Mouse (Mus musculus) midbrain, embryonic 15.5 days (tissue): ENCODE results near the gene Tbc1d10b. TPM values are rescaled to one million over a fixed set of nuclear protein-coding genes. Genes with fewer than 3 reads are reported as not detected.

ENCODE experiments used
- ATAC-seq: fragments of 200-750 bp; cut with Nextera tagmentation; replicated peaks from 2 replicates; pipeline ENCODE4 v1.8.0; 2017; ENCODE audit warnings: moderate TSS enrichment
- H3K27ac ChIP-seq: fragments of 300-500 bp; sonication (generic); 2 replicates; pipeline ENCODE4 v1.5.1; 2015; ENCODE audit warnings: mild to moderate bottlenecking, inconsistent platforms
- H3K27me3 ChIP-seq: fragments of 300-500 bp; sonication (generic); replicated peaks from 2 replicates; pipeline ENCODE4 v1.6.1; 2015; ENCODE audit warnings: inconsistent platforms
- H3K36me3 ChIP-seq: fragments of 300-500 bp; sonication (generic); replicated peaks from 2 replicates; pipeline ENCODE4 v1.6.1; 2015; ENCODE audit warnings: inconsistent platforms
- H3K4me1 ChIP-seq: fragments of 300-500 bp; sonication (generic); 2 replicates; pipeline ENCODE4 v1.6.1; 2015; ENCODE audit warnings: inconsistent platforms
- H3K4me2 ChIP-seq: fragments of 300-500 bp; sonication (generic); 2 replicates; pipeline ENCODE4 v1.6.1; 2015; ENCODE audit warnings: inconsistent platforms, mild to moderate bottlenecking, moderate library complexity
- H3K4me3 ChIP-seq: fragments of 300-500 bp; sonication (generic); 2 replicates; pipeline ENCODE4 v1.5.1; 2015; ENCODE audit warnings: mild to moderate bottlenecking, inconsistent platforms
- H3K9ac ChIP-seq: fragments of 300-500 bp; sonication (generic); 2 replicates; pipeline ENCODE4 v1.6.1; 2015; ENCODE audit warnings: mild to moderate bottlenecking, inconsistent platforms
- H3K9me3 ChIP-seq: fragments of 300-500 bp; sonication (generic); 2 replicates; pipeline ENCODE4 v1.6.1; 2016; ENCODE audit warnings: inconsistent platforms
- WGBS: fragments of 180-500 bp; shearing (Covaris S2); methylation state at CpG from one replicate; pipeline ENCODE4 v1.1.7; 2015; ENCODE audit warnings: mixed read lengths; 5-methylcytosine and 5-hydroxymethylcytosine counted together
- polyA plus RNA-seq: library from polyadenylated mRNA; unstranded; fragments of >200 nt; fragmentation: Nextera tagmentation; extraction: Ambion mirVana; gene quantifications from 2 replicates; pipeline ENCODE4 v1.2.1, GENCODE M21; 2015

Tbc1d10b gene
- polyA plus RNA-seq, 1 experiment from 2014 or later: 44.8 TPM

- 94% methylated on average over 2 of the region's 2 CpGs for WGBS
- H3K4me1 ChIP-seq: peaks cover 38% of the 10 kb centered on the region
- no peaks in the 10 kb centered on the region for H3K9me3 ChIP-seq
Observed at GRCm38 (mm10) chr7:127234777-127235176, 26.5 kb upstream of the Tbc1d10b start.

DNA sequence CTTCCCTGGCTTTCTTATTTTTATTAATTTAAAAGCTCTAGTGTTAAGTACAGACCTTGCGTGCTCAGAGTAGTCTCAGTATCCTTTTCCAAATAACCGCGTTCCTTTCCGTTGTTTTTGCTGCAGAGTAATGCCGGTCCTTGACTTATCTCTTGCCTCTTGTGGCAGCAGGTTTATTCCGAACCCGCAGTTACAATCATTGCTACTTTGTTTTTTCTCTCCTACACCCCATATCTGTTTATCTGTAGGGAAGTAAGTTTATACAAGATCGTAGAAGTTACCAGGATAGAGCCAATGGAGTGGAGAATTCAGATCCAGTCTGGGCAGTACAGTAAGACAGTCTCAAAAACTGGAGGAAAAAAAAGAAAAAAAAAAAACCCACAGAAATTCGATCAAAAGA, 25.5 kb upstream of the Tbc1d10b start:
- peaks cover 40% of the 10 kb centered on the region for H3K4me1 ChIP-seq
- H3K4me3 ChIP-seq: peak overlapping the region; percentile 97
- ATAC-seq: no peak
- H3K36me3 ChIP-seq: peaks cover 36% of the 10 kb centered on the region
- H3K4me2 ChIP-seq: peak overlapping the region; percentile 62
- no peaks in the 10 kb centered on the region for H3K27me3 ChIP-seq
- peak overlapping the region; percentile 99 for H3K27ac ChIP-seq
- peak overlapping the region; percentile 99 for H3K9ac ChIP-seq
- 9% methylated on average over 9 of the region's 9 CpGs for WGBS
- H3K9me3 ChIP-seq: no peaks in the 10 kb centered on the region

More at GRCm38 (mm10) chr7:127234777-127235176, 26.5 kb upstream of the Tbc1d10b start:
- no peak for ATAC-seq
- H3K9ac ChIP-seq: no peak overlapping the region
- peak overlapping the region; percentile 62 for H3K4me2 ChIP-seq
- H3K4me3 ChIP-seq: no peak overlapping the region
- peaks cover 38% of the 10 kb centered on the region for H3K36me3 ChIP-seq
- H3K27me3 ChIP-seq: no peaks in the 10 kb centered on the region
- no peak overlapping the region for H3K27ac ChIP-seq

DNA sequence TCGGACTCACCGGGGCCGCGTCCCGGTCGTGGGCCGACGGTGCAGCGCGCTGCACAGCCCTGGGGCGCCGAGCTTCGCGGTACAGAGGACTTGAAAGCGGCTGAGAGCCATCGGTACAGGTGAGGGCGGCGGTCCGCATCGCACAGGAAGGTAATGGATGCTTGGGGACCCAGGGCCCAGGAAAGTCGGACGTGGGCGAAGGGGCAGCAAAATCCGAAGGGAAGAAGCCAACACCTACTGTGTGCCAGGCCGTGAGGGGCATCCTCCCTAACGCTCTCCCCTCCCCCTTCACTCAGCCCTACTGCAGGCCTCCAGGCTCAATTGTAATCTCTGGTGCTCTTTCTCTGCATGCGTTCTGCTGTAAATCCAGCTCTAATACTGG, 25.1 kb upstream of the Tbc1d10b start:
- 0% methylated on average over 27 of the region's 27 CpGs for WGBS
- Histone ChIP-seq H3K4me1 (peaks cover 40% of the 10 kb centered on the region), H3K9ac (peak overlapping the region; percentile 99), H3K4me2 (peak overlapping the region; percentile 62), H3K27me3 (no peaks in the 10 kb centered on the region), H3K36me3 (peaks cover 32% of the 10 kb centered on the region), H3K4me3 (peak overlapping the region; percentile 97), H3K9me3 (no peaks in the 10 kb centered on the region), H3K27ac (peak overlapping the region; percentile 99)
- peak; percentile 48 for ATAC-seq

GRCm38 (mm10) chr7:127232622-127233367, 24.5 kb upstream of the Tbc1d10b start, which contains the start of the genes Zfp553 and Sept1:
TSS of gene Zfp553 (plus strand) at chr7:127233061.
TSS of gene Sept1 (minus strand) at chr7:127233130.
- Histone ChIP-seq H3K36me3 (peaks cover 26% of the 10 kb centered on the region), H3K9me3 (no peaks in the 10 kb centered on the region), H3K4me2 (peak within 1 kb of the TSS; percentile 62), H3K27ac (peak within 1 kb of the TSS; percentile 99), H3K27me3 (no peaks in the 10 kb centered on the region), H3K4me3 (peak within 1 kb of the TSS; percentile 97), H3K4me1 (peaks cover 38% of the 10 kb centered on the region), H3K9ac (peak within 1 kb of the TSS; percentile 99)
- WGBS: under 1% methylated on average over 63 of the region's 64 CpGs
- peak; percentile 91 for ATAC-seq

DNA sequence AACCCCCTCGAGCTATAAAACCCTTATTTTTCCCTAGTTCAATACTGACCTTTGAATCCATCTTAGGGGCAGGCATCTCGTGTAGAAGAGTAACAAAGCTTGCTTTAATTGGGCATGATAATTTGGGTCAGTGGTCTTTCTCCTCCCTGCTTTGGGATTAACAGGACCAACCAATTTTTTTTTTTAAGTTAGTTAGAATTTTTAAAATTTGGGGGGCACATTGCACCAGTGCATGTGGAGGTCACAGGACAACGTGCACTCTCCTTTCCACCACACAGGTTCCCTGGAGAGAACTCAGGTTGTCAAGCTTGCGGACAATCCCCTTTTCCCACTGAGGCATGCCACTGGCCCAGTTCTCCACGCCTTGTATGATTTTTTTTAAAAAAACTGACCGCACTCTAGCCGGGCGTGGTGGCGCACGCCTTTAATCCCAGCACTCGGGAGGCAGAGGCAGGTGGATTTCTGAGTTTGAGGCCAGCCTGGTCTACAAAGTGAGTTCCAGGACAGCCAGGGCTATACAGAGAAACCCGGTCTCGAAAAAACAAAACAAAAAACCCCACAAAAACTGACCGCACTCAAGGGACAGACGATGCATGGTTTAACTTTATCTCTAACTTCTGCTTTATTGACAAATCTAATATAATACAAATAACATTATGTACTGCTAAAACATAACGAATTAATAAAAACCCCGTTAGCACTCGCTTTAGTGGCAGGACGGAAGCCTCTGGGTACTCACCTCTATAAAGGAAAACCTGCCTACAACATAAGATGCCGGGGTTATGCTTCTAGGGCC, 23.8 kb upstream of the Tbc1d10b start:
- Histone ChIP-seq H3K27me3 (no peaks in the 10 kb centered on the region), H3K4me1 (peaks cover 37% of the 10 kb centered on the region), H3K36me3 (peaks cover 19% of the 10 kb centered on the region), H3K4me2 (peak overlapping the region; percentile 62), H3K9ac (peak overlapping the region; percentile 99), H3K27ac (peak overlapping the region; percentile 99), H3K4me3 (peak overlapping the region; percentile 97), H3K9me3 (no peaks in the 10 kb centered on the region)
- ATAC-seq: no peak
- WGBS: 3% methylated on average over 20 of the region's 20 CpGs

DNA sequence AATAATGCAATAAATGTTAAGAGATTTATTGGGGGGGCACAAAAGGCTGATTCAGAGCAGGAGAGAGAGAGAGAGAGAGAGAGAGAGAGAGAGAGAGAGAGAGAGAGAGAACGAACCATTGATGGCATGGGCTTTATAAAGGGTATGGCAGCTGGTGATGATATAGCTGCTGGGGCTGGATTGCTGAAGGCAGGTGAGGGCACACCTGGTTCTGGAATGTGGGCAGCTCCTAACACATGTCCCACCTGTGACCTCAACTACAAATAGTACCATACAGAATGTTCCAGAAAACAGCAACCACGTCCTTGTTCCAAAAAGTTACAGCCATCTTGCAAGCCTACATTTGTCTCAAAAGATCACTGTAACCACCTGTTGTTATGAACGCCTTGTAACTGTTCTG, 23.1 kb upstream of the Tbc1d10b start:
- peak overlapping the region; percentile 99; the same call in 1 of the 2 replicates for H3K9ac ChIP-seq
- peak overlapping the region; percentile 97 for H3K4me3 ChIP-seq
- peak overlapping the region; percentile 99; the same call in 1 of the 2 replicates for H3K27ac ChIP-seq
- H3K4me2 ChIP-seq: peak overlapping the region; percentile 62
- no peak for ATAC-seq
- peaks cover 37% of the 10 kb centered on the region for H3K4me1 ChIP-seq
- H3K9me3 ChIP-seq: no peaks in the 10 kb centered on the region
- H3K36me3 ChIP-seq: peaks cover 12% of the 10 kb centered on the region
- no peaks in the 10 kb centered on the region for H3K27me3 ChIP-seq
- WGBS: 74% methylated on average over 3 of the region's 3 CpGs

- H3K4me3 ChIP-seq: no peak overlapping the region
- H3K9me3 ChIP-seq: no peaks in the 10 kb centered on the region
- ATAC-seq: no peak
- H3K27me3 ChIP-seq: no peaks in the 10 kb centered on the region
- WGBS: 61% methylated on average over 4 of the region's 4 CpGs
- no peak overlapping the region for H3K4me2 ChIP-seq
- H3K36me3 ChIP-seq: no peaks in the 10 kb centered on the region
- H3K27ac ChIP-seq: no peak overlapping the region
- no peak overlapping the region for H3K9ac ChIP-seq
- peaks cover 24% of the 10 kb centered on the region for H3K4me1 ChIP-seq
Observed at GRCm38 (mm10) chr7:127228615-127229303, 20.5 kb upstream of the Tbc1d10b start.

- Histone ChIP-seq H3K36me3 (no peaks in the 10 kb centered on the region), H3K4me3 (no peak overlapping the region), H3K9me3 (no peaks in the 10 kb centered on the region), H3K4me1 (peaks cover 8% of the 10 kb centered on the region), H3K4me2 (no peak overlapping the region), H3K27me3 (no peaks in the 10 kb centered on the region), H3K27ac (no peak overlapping the region), H3K9ac (no peak overlapping the region)
- WGBS: 87% methylated on average over 11 of the region's 11 CpGs
- ATAC-seq: no peak
Observed at GRCm38 (mm10) chr7:127225147-127225995, 17.1 kb upstream of the Tbc1d10b start.

DNA sequence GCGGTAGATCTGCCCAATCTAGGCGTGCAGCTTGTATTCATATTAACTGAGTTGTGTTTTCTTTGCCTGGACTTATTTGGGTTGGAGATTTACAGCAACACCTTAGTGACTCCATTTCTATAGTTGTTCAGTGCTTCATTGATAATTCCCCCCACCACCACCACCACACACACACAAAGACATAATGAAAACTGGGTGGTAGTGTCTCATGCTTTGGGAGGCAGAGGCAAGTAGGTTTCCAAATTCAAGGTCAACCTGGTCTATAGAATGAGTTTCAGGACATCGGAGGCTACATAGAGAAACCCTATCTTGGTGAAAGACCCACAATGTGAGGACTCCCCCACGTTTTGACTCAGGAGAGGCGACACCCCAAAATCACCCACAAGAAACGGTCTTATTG, 16.3 kb upstream of the Tbc1d10b start:
- Histone ChIP-seq H3K9me3 (no peaks in the 10 kb centered on the region), H3K36me3 (no peaks in the 10 kb centered on the region), H3K27me3 (no peaks in the 10 kb centered on the region), H3K4me2 (no peak overlapping the region), H3K4me1 (peaks cover under 1% of the 10 kb centered on the region; the same call in 1 of the 2 replicates), H3K4me3 (no peak overlapping the region), H3K27ac (no peak overlapping the region), H3K9ac (no peak overlapping the region)
- ATAC-seq: no peak
- WGBS: 90% methylated on average over 6 of the region's 6 CpGs

DNA sequence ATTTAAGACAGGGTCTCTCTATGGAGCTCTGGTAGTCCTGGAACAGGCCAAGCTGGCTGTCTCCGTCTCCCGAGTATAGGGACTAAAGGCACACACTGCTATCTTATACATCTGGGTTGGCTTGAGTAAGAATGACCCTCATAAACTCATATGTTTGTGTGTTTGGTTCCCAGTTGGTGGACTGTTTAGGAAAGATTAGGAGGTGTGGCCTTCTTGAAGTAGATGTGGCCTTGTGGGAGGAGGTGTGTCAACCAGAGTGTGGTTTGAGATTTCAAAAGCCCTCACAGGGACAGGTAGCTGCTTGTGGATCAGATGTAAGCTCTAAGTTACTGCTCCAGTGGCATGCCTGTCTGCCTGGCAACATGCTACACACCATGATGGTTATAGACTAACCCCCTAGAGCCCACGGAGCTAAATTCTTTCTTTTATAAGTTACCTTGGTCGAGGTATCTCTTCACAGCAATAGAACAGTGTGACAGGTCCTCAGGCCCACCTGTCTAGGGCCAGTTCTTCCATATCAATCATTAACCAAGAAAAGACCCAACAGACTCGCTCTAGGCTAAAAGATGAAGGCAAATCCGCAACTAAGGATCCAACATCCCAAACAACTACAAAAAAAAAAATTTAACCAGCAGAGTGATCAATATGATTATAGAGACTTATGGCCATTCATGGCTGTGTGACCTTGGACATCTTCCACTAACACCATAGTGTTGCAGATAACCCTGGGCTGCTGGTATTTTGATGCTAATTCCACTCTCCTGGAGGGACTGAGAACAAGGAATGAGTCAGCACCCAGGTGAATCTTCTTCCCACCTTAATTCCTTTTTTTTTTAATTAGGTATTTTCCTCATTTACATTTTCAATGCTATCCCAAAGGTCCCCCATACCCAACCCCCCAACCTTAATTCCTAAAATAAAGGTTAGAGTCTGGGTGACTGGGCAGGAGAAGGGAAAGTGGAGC, 15.5 kb upstream of the Tbc1d10b start:
- Histone ChIP-seq H3K4me1 (no peaks in the 10 kb centered on the region), H3K4me3 (no peak overlapping the region), H3K4me2 (no peak overlapping the region), H3K9me3 (no peaks in the 10 kb centered on the region), H3K27ac (no peak overlapping the region), H3K9ac (no peak overlapping the region), H3K27me3 (no peaks in the 10 kb centered on the region), H3K36me3 (no peaks in the 10 kb centered on the region)
- no peak for ATAC-seq
- WGBS: 88% methylated on average over 6 of the region's 6 CpGs
